8 mouse cellular contexts compared by ENCODE assay signal in the genomic region with DNA sequence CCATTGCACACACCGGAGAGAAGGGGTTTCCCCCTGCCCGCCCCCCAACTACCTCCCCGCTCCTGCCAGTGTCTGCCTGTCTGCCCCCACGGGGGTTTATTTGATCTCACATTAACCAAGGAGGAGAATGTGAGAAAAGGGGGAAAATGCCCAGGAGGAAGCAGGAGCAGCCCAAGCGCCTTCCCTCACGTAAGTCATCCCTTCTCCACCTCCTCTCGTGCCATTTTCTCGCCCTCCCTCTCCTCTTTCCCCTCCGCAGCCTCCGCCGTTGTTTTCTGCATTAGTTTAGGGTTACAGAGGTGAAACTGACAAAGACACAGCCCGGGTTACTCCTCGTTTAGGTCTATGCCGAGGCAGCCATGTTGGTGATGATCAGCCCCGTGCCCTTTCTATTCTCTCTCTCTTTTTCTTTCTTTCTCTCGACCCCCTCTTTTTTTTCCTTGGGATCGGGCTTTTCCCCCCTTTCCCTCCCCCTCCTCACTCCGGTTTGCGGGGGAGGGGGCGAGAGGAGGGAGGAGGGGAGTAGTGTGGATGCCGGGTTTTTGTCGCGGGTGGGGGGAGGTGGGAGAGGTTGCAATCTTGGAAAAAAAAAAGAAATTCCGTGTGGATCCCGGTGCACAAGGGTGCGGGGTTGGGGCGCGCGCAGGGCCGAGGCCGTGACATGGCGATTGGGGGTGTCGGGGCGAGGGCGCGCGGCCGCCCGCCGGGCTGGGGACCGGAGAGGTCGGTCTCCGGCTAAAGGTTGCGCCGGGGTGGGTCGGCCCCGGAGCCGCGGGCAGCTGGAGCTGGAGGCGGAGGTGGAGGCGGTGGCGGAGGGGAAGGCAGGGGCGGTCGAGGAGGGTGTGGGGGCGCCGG. TPM values are rescaled to one million over a fixed set of nuclear protein-coding genes. Genes with fewer than 3 reads are reported as not detected.
A peak's percentile ranks its signal among the peaks of the same experiment; 100 is the strongest.
DNase-seq lines count a peak whose midpoint lies in the region; ATAC-seq and TF ChIP-seq lines count a peak whose summit lies in the region.

No protein-coding gene starts in this region.

- H3K4me1 ChIP-seq in embryonic facial prominence, embryonic 12.5 days, result peaks cover 26% of the 10 kb centered on the region
- H3K4me1 ChIP-seq in heart, embryonic 12.5 days (replicated peaks), result peaks cover 27% of the 10 kb centered on the region
- H3K4me1 ChIP-seq in kidney, embryonic 16.5 days (ENCODE audit: insufficient read depth, low read length), result peaks cover 27% of the 10 kb centered on the region
- H3K4me1 ChIP-seq in liver, embryonic 13.5 days (replicated peaks), result peaks cover 5% of the 10 kb centered on the region; the same call in 1 of the 2 replicates
- peaks cover 23% of the 10 kb centered on the region for H3K4me1 ChIP-seq in neural tube, embryonic 14.5 days (ENCODE audit: control insufficient read depth, insufficient read depth, low read length)
- H3K4me1 ChIP-seq in thymus, adult 2 months (replicated peaks; ENCODE audit: control insufficient read depth, insufficient read depth, low read length), result peaks cover 9% of the 10 kb centered on the region

- no peaks in the 10 kb centered on the region for H3K27me3 ChIP-seq in embryonic facial prominence, embryonic 12.5 days
- no peaks in the 10 kb centered on the region for H3K27me3 ChIP-seq in heart, embryonic 12.5 days (replicated peaks)
- H3K27me3 ChIP-seq in kidney, embryonic 16.5 days (ENCODE audit: insufficient read depth, low read length), result no peaks in the 10 kb centered on the region
- peaks cover 64% of the 10 kb centered on the region for H3K27me3 ChIP-seq in liver, embryonic 13.5 days
- H3K27me3 ChIP-seq in neural tube, embryonic 14.5 days (ENCODE audit: control insufficient read depth, insufficient read depth, low read length), result no peaks in the 10 kb centered on the region
- H3K27me3 ChIP-seq in thymus, adult 2 months (ENCODE audit: control insufficient read depth, insufficient read depth, low read length), result peaks cover 8% of the 10 kb centered on the region

- TF ChIP-seq POLR2A in thymus, adult 2 months (IDR thresholded peaks at IDR 0.05; ENCODE audit: control insufficient read depth, extremely low read depth, insufficient read depth, low read length, poor library complexity), result no peak

- H3K9me3 ChIP-seq in embryonic facial prominence, embryonic 12.5 days, result no peaks in the 10 kb centered on the region
- H3K9me3 ChIP-seq in heart, embryonic 12.5 days (replicated peaks), result no peaks in the 10 kb centered on the region; the same call in 1 of the 2 replicates
- H3K9me3 ChIP-seq in kidney, embryonic 16.5 days (ENCODE audit: low read length), result 0 out of 2 replicates have a peak, but pooled peaks cover 2% of the 10 kb centered on the region
- H3K9me3 ChIP-seq in liver, embryonic 13.5 days (replicated peaks), result no peaks in the 10 kb centered on the region
- H3K9me3 ChIP-seq in neural tube, embryonic 14.5 days (ENCODE audit: control insufficient read depth, low read length), result no peaks in the 10 kb centered on the region

- H3K36me3 ChIP-seq in embryonic facial prominence, embryonic 12.5 days, result no peaks in the 10 kb centered on the region
- H3K36me3 ChIP-seq in heart, embryonic 12.5 days, result no peaks in the 10 kb centered on the region
- H3K36me3 ChIP-seq in kidney, embryonic 16.5 days (ENCODE audit: insufficient read depth, low read length), result no peaks in the 10 kb centered on the region
- H3K36me3 ChIP-seq in liver, embryonic 13.5 days, result no peaks in the 10 kb centered on the region
- no peaks in the 10 kb centered on the region for H3K36me3 ChIP-seq in neural tube, embryonic 14.5 days (ENCODE audit: control insufficient read depth, insufficient read depth, low read length)
- H3K36me3 ChIP-seq in thymus, adult 2 months (ENCODE audit: control insufficient read depth, insufficient read depth, low read length), result no peaks in the 10 kb centered on the region

- WGBS in embryonic facial prominence, embryonic 12.5 days, result under 1% methylated on average over 52 of the region's 56 CpGs
- WGBS in heart, embryonic 12.5 days, result under 1% methylated on average over 51 of the region's 56 CpGs
- under 1% methylated on average over 40 of the region's 56 CpGs for WGBS in kidney, embryonic 16.5 days
- WGBS in liver, embryonic 13.5 days (ENCODE audit: insufficient replicate concordance), result under 1% methylated on average over 52 of the region's 56 CpGs
- under 1% methylated on average over 51 of the region's 56 CpGs for WGBS in neural tube, embryonic 14.5 days
- WGBS in thymus, adult 2 months, result 1% methylated on average over 54 of the region's 56 CpGs

- H3K27ac ChIP-seq in embryonic facial prominence, embryonic 12.5 days, result peak overlapping the region; percentile 100
- H3K27ac ChIP-seq in heart, embryonic 12.5 days (ENCODE audit: poor library complexity, severe bottlenecking), result peak overlapping the region; percentile 100
- peak overlapping the region; percentile 100 for H3K27ac ChIP-seq in kidney, embryonic 16.5 days (ENCODE audit: low read length)
- peak overlapping the region; percentile 80 for H3K27ac ChIP-seq in liver, embryonic 13.5 days
- H3K27ac ChIP-seq in neural tube, embryonic 14.5 days (ENCODE audit: low read depth, low read length), result peak overlapping the region; percentile 99
- peak overlapping the region; percentile 67 for H3K27ac ChIP-seq in thymus, adult 2 months (ENCODE audit: control insufficient read depth, insufficient read depth, low read length)

- H3K9ac ChIP-seq in embryonic facial prominence, embryonic 12.5 days, result peak overlapping the region; percentile 100
- peak overlapping the region; percentile 100 for H3K9ac ChIP-seq in heart, embryonic 12.5 days
- peak overlapping the region; percentile 100 for H3K9ac ChIP-seq in kidney, embryonic 16.5 days (replicated peaks; ENCODE audit: low read length)
- peak overlapping the region; percentile 71 for H3K9ac ChIP-seq in liver, embryonic 13.5 days
- peak overlapping the region; percentile 98 for H3K9ac ChIP-seq in neural tube, embryonic 14.5 days (replicated peaks; ENCODE audit: low read depth, low read length)

- peak overlapping the region; percentile 92 for H3K4me3 ChIP-seq in embryonic facial prominence, embryonic 12.5 days
- peak overlapping the region; percentile 98 for H3K4me3 ChIP-seq in heart, embryonic 12.5 days
- peak overlapping the region; percentile 91 for H3K4me3 ChIP-seq in kidney, embryonic 16.5 days (ENCODE audit: low read length)
- peak overlapping the region; percentile 66 for H3K4me3 ChIP-seq in liver, embryonic 13.5 days (replicated peaks)
- peak overlapping the region; percentile 92 for H3K4me3 ChIP-seq in neural tube, embryonic 14.5 days (ENCODE audit: low read depth, low read length)
- peak overlapping the region; percentile 70 for H3K4me3 ChIP-seq in thymus, adult 2 months (ENCODE audit: control insufficient read depth, insufficient read depth, low read length)

- ATAC-seq in embryonic facial prominence, embryonic 12.5 days (ENCODE audit: insufficient number of reproducible peaks, insufficient read depth, low FRiP score, low TSS enrichment), result peak; percentile 19
- peak; percentile 13; the same call in 1 of the 2 replicates for ATAC-seq in heart, embryonic 12.5 days (ENCODE audit: insufficient number of reproducible peaks, low FRiP score)
- ATAC-seq in kidney, embryonic 16.5 days (ENCODE audit: low FRiP score, low TSS enrichment), result no peak; the same call in 1 of the 2 replicates
- peak; percentile 39 for ATAC-seq in liver, embryonic 13.5 days (ENCODE audit: low read depth)
- ATAC-seq in neural tube, embryonic 14.5 days (ENCODE audit: low read depth), result peak; percentile 24

- DNase-seq in 416B (ENCODE audit: low read depth), result peak; percentile 46
- DNase-seq in adrenal gland, adult 8-10 months, result peak; percentile 30
- DNase-seq in liver, embryonic 13.5 days, result no peak
- DNase-seq in thymus, adult 2 months, result peak; percentile 67

- H3K4me2 ChIP-seq in embryonic facial prominence, embryonic 12.5 days (replicated peaks), result peak overlapping the region; percentile 77
- H3K4me2 ChIP-seq in heart, embryonic 12.5 days, result peak overlapping the region; percentile 84
- peak overlapping the region; percentile 82 for H3K4me2 ChIP-seq in kidney, embryonic 16.5 days (replicated peaks; ENCODE audit: low read depth, low read length)
- peak overlapping the region; percentile 78 for H3K4me2 ChIP-seq in liver, embryonic 13.5 days
- H3K4me2 ChIP-seq in neural tube, embryonic 14.5 days (ENCODE audit: low read depth, low read length), result peak overlapping the region; percentile 76

- TF ChIP-seq CTCF in thymus, adult 2 months (IDR thresholded peaks at IDR 0.05; ENCODE audit: borderline replicate concordance, control insufficient read depth, extremely low read depth, insufficient read depth, low read length, poor library complexity), result no peak

RNA-seq across cellular contexts. Expression of a gene that starts 0.5 kb away (rescaled TPM):
- 10 to 100 TPM in 3 of 4 experiments, 1 to 10 TPM in 1; 7.6 to 16.8 (median 13.6) TPM for total RNA-seq in adrenal gland, adult 8-10 months (2022)
- 13.8 and 15.0 TPM in 2 replicates for polyA plus RNA-seq in embryonic facial prominence, embryonic 12.5 days (2016; fragmentation: Nextera tagmentation; extraction: Ambion mirVana)
- 10.3 and 10.5 TPM in 2 replicates for polyA plus RNA-seq in heart, embryonic 12.5 days (2016; fragmentation: Nextera tagmentation; extraction: Ambion mirVana)
- polyA plus RNA-seq in kidney, embryonic 16.5 days (2015; fragmentation: Nextera tagmentation; extraction: Ambion mirVana), result 6.9 and 7.3 TPM in 2 replicates
- polyA plus RNA-seq in liver, embryonic 13.5 days (2015; fragmentation: Nextera tagmentation; extraction: Ambion mirVana), result 0.48 and 0.50 TPM in 2 replicates
- polyA plus RNA-seq in neural tube, embryonic 14.5 days (2014; fragmentation: Nextera tagmentation; extraction: Ambion mirVana), result 16.8 and 19.1 TPM in 2 replicates
- polyA plus RNA-seq in thymus, adult 2 months (2012; rRNA removed), result 9.6 and 10.1 TPM in 2 replicates
